Mouse (Mus musculus) embryo, embryonic 11.5 days (tissue): ENCODE results near the gene Prp2.
"Not testable (repeated sequence)": the region's sequence is repeated elsewhere in the genome, so short reads cannot be mapped to it uniquely, and the experiment has no call there.

Source experiments
- DNase-seq: peaks from one replicate; pipeline ENCODE4 v3.0.0-alpha.2; 2012; ENCODE audit warnings: low read depth, low spot score

Gene Prp2

GRCm38 (mm10) chr6:132595613-132596012, at the start of gene Prp2:
Gene Prp2, plus strand, starts transcription at chr6:132595913.
- DNase-seq, result not testable (repeated sequence)

GRCm38 (mm10) chr6:132569509-132569908, 26.2 kb upstream of the Prp2 start, which contains the start of gene Prh1:
Gene Prh1, plus strand, starts transcription at chr6:132569809.
- not testable (repeated sequence) for DNase-seq

- DNase-seq, result peak; percentile 1
These were observed 53.7 kb downstream of the Prp2 start for GRCm38 (mm10) chr6:132649399-132649798.
